Mouse (Mus musculus): ENCODE measurements around the gene Taf12.
A peak's percentile ranks its signal among the peaks of the same experiment; 100 is the strongest.

The Taf12 gene

GRCm38 (mm10) chr4:132274156-132274862 lies at the start of gene Taf12:
TSS of gene Taf12 (plus strand) at chr4:132274375.
- peak; percentile 95 for DNase-seq

GRCm38 (mm10) chr4:132230422-132230821 lies 43.8 kb upstream of the Taf12 start:
- DNase-seq: no peak

- no peak for DNase-seq
These were observed 39.5 kb upstream of the Taf12 start for GRCm38 (mm10) chr4:132234710-132235109.

- no peak for DNase-seq
These were observed 35.8 kb upstream of the Taf12 start for GRCm38 (mm10) chr4:132238356-132238755.

- no peak for DNase-seq
These were observed 33.8 kb upstream of the Taf12 start for GRCm38 (mm10) chr4:132240367-132240766.

GRCm38 (mm10) chr4:132241208-132241607 lies 33.0 kb upstream of the Taf12 start:
- DNase-seq: peak; percentile 25

- DNase-seq: no peak
These were observed 28.5 kb upstream of the Taf12 start for GRCm38 (mm10) chr4:132245643-132246042.

GRCm38 (mm10) chr4:132247451-132247997 lies 26.7 kb upstream of the Taf12 start:
- DNase-seq: no peak

GRCm38 (mm10) chr4:132251596-132251995 lies 22.6 kb upstream of the Taf12 start:
- DNase-seq: no peak

- no peak for DNase-seq
These were observed 21.0 kb upstream of the Taf12 start for GRCm38 (mm10) chr4:132253128-132253527.

GRCm38 (mm10) chr4:132253622-132254021 lies 20.6 kb upstream of the Taf12 start:
- no peak for DNase-seq

- no peak for DNase-seq
These were observed 19.2 kb upstream of the Taf12 start for GRCm38 (mm10) chr4:132254986-132255385.

GRCm38 (mm10) chr4:132256384-132256783 lies 17.8 kb upstream of the Taf12 start:
- no peak for DNase-seq

GRCm38 (mm10) chr4:132259248-132259647 lies 14.9 kb upstream of the Taf12 start:
- no peak for DNase-seq

- peak; percentile 73 for DNase-seq
These were observed 13.5 kb upstream of the Taf12 start for GRCm38 (mm10) chr4:132260404-132261379.

- peak; percentile 86 for DNase-seq
These were observed 12.4 kb upstream of the Taf12 start, which contains the start of gene Gmeb1 for GRCm38 (mm10) chr4:132261514-132262357. TSS of gene Gmeb1 (minus strand) at chr4:132261602.

GRCm38 (mm10) chr4:132262358-132262616 lies 11.9 kb upstream of the Taf12 start:
- DNase-seq: no peak

- no peak for DNase-seq
These were observed 10.9 kb upstream of the Taf12 start for GRCm38 (mm10) chr4:132263313-132263712.

- DNase-seq: no peak
These were observed 7.3 kb upstream of the Taf12 start for GRCm38 (mm10) chr4:132266835-132267349.

GRCm38 (mm10) chr4:132268871-132269739 lies 5.1 kb upstream of the Taf12 start:
- no peak for DNase-seq
